Mouse (Mus musculus) small intestine, adult 2 months (tissue): ENCODE results near the gene Cxcr6.

Experiments used
- CTCF ChIP-seq: fragments of 200-500 bp; IDR thresholded peaks from 2 replicates; pipeline ENCODE4 v1.5.1; 2012; ENCODE audit warnings: low read depth, mild to moderate bottlenecking, control low read depth, inconsistent platforms, low read length, moderate library complexity, mixed read lengths; ENCODE audit not compliant: insufficient replicate concordance, insufficient read length; ENCODE audit errors: extremely low read depth
- POLR2A ChIP-seq: fragments of 200-500 bp; IDR thresholded peaks from 2 replicates; pipeline ENCODE4 v1.6.1; 2012; ENCODE audit warnings: low read depth, mild to moderate bottlenecking, control low read depth, inconsistent platforms, low read length, moderate library complexity

GRCm38 (mm10) chr9:123756752-123757151 lies 49.5 kb upstream of the Cxcr6 start:
- no peak for TF ChIP-seq CTCF
- no peak for TF ChIP-seq POLR2A
